Mouse (Mus musculus) brain, embryonic 14.5 days (tissue): ENCODE data around the gene Acrbp.

Experiments used
- CTCF ChIP-seq: fragments of 200-500 bp; IDR thresholded peaks from 2 replicates; pipeline ENCODE4 v1.5.1; 2012; ENCODE audit warnings: inconsistent platforms, mild to moderate bottlenecking, moderate library complexity, borderline replicate concordance; ENCODE audit not compliant: insufficient read depth, insufficient read length; ENCODE audit errors: extremely low read depth
- POLR2A ChIP-seq: fragments of 200-500 bp; IDR thresholded peaks from 2 replicates; pipeline ENCODE4 v1.6.1; 2012; ENCODE audit warnings: mild to moderate bottlenecking, inconsistent platforms, borderline replicate concordance; ENCODE audit not compliant: poor library complexity, insufficient read depth, insufficient read length, severe bottlenecking; ENCODE audit errors: extremely low read depth

GRCm38 (mm10) chr6:125098513-125098912 lies 49.0 kb downstream of the Acrbp start:
- TF ChIP-seq POLR2A: no peak
- no peak for TF ChIP-seq CTCF
